Mouse (Mus musculus): ENCODE data around the gene Tldc2.

The Tldc2 gene

DNA sequence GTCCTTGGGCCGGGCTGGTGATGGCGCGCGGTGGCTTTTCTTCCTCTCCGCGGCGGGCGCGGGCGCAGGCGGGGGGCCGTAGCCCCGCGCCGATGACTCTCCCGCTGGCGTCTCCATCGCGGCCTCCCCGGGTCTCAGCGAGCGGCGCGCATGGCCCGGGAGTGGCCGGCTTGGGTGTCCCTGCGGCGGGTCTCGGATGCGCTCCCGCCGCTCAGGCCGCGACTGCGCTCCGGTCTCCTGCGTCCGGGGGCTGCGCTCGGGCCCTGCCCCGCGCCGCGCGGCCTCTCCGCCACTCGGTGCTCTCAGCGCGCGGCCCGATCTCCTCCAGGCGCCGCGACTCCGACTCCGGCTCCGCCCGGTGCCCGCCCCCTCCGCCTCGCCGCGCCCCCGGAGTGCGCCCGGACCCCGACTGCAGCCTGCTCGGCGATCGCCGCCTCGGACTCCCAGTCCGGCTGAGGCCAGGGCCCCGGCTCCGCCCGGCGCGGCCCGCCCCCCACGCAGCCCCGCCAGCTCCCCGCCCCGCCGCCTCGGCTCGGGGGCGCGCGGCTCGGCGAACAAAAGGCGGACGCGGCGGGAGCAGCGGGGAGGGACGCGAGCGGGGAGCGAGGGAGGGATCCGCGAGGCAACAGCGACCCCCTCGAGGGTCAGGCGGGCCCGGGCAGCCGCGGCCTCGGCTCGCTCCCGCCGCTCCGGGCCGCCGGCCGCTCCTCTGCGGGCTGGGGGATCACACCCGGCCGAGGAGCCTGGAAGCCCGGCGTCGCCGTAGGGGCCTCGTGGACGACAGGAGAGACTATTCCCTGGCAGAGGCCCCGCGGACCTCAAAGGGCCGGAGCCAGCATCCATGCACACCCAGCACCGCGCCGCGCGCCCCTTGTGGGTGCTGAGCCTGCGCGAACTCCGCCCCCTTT, 7.8 kb upstream of the Tldc2 start, which contains the start of gene Soga1:
Gene Soga1, minus strand, starts transcription at position 462 of the 908 bp plus-strand sequence.
- DNase-seq: peak; percentile 92

DNA sequence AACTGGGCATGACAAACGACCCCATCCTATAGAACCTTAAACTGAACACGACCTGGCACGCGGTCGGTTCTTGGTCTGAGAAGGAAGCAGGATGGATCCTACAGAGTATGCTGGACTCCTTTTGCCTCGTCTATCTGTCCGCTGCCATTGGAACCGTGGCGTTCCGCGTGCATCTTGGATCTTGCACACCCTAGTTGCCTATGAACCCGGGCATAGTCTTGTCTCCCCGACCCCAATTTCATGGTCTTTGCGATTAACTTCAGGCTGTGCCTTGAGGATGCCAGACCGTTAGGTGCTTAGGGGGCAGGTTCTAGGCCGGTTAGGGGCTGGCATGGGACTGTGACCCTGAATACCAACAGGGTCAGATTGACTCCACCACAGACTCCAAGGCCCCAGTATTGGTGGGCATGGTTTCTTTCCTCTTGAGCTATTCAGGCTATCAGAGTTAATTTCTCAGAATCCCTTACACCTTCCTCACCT, 7.1 kb upstream of the Tldc2 start:
- no peak for DNase-seq

GRCm38 (mm10) chr2:157081331-157081730, 5.5 kb upstream of the Tldc2 start:
- no peak for DNase-seq

- no peak for DNase-seq
These were observed 4.9 kb upstream of the Tldc2 start for GRCm38 (mm10) chr2:157081960-157082359.

DNA sequence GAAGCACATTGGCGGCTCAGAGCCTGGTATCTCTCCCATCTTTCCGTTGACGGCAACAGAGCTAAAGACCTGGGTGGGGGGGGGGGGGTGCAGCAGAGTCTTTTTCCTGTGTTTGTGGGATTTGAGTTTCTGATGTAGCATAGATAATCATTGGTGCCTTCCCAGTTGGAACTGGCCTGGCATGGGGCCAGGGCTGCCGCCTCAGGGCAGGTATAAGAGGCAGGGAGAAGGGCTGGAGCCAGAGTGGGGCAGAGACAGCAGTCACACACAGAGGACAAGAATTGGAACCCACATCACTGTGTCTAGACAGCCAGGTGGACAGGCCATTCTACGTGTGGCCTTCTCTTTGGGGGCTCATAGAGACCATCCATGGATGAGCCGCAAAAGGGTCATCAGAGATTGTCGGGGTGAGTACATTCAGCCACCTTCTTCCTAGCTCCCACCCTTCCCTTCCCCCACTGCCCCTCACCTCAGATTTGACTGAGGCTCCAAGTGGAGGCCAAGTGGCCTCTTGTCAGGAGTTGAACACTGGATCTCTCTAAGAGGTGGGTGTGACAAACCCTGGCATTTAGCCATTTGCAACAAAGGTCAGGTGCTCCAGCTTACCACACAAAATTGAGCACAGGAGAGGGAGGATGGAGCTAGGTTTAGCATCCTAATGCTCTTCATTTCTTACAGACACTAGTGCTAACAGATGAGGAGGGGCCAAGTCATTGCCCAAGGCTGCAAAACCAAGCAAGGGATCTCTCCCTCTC, 1.8 kb upstream of the Tldc2 start:
- no peak for DNase-seq

DNA sequence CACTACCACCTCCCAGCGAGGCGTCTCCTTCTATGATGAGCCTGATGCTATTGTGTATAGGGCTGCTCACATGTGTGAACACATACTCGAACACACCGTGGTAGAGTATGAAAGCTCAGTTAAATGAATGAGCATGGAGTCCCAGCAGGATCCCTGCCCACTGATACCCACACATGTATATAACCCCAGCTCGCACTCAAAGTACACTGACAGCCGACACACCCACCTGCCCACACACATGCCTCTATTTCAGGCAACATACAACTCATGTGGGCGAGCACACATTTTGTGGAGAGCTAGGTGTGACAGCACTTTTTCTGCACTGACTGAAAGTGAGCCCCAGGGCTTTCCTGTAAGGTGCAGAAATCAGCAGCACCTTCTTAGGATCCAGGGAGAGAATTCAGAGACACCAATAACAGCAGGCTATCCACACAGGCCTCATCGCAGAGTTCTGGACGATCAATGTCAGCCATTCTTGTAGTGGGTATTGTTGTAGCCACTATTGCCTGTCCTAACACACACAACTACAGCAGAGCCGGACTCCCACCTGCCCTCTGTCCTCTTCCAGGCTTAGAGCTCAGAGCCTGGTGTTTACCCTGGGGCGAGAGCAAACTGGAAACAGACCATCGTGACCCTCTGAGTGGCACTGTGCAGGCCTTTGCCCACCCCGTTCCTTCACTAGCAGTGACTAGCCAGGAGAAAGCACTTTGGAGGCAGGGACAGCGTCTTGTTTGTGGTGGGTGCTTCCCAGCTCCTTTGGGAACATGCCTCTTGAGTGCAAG, 872 bp downstream of the Tldc2 start:
- DNase-seq: no peak

GRCm38 (mm10) chr2:157092024-157092423, 5.2 kb downstream of the Tldc2 start:
- peak; percentile 65 for DNase-seq

- peak; percentile 82 for DNase-seq
These were observed 8.3 kb downstream of the Tldc2 start for GRCm38 (mm10) chr2:157095005-157095755.

GRCm38 (mm10) chr2:157099532-157100318, 12.9 kb downstream of the Tldc2 start:
- peak; percentile 25 for DNase-seq

- peak; percentile 25 for DNase-seq
These were observed 13.4 kb downstream of the Tldc2 start for GRCm38 (mm10) chr2:157100319-157100605.

DNA sequence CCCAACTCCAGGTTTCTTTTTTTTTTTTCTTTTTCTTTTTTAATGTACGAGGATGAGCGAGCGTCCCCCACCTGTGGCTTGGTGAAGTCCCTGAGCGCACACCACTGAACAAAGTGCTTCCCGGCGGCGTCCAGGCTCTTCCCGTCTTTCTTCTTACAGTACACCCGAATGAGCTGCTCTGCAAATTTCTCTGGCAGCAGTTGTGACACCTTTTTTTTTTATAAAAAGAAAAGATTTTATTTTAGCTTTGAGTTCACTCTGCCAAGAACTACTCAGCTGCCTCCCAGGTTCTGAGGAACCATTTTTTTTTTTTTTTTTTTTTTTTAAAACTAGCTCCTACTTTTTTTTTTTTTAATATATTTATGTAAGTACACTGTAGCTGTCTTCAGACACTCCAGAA, 14.8 kb downstream of the Tldc2 start:
- no peak for DNase-seq

DNA sequence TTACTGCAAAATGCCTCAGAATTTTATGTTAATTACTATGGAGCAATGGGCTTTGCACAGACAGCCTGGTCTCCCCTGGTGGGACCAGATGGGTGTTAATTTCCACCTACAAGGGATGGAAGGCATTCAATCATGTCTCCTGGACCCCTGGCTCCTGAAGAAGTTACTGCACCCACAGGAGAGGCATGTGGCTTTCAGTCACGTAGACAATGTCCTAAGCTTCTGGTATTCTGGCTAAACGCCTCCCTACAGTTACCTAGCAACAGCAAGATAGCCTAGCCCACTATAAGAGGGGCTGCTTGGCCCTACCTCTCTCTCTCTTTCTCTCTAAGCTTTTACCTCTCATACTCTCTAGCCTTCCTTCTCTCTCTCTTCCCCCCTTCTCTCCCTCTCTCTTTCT, 15.4 kb downstream of the Tldc2 start:
- DNase-seq: no peak

- DNase-seq: peak; percentile 31
These were observed 17.6 kb downstream of the Tldc2 start for GRCm38 (mm10) chr2:157104454-157104853.

DNA sequence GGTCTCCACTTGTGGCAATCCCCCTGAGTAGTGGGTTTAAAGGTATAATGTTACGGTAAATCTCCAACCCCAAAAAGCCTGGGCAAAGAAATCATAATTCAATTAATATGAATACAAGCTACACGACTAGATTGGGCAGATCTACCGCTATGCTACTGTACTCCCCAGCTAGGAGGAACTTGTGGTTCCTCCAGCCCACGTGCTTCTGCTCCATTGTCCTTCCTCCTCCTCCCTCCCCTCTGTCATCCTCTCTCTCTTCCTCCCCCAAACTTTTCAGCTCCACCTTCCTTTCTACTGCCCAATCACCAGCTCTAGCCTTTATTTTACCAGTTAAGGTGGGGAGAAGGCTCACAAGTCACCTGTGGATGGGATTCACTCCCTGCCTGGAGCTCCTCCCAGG, 21.4 kb downstream of the Tldc2 start:
- no peak for DNase-seq

DNA sequence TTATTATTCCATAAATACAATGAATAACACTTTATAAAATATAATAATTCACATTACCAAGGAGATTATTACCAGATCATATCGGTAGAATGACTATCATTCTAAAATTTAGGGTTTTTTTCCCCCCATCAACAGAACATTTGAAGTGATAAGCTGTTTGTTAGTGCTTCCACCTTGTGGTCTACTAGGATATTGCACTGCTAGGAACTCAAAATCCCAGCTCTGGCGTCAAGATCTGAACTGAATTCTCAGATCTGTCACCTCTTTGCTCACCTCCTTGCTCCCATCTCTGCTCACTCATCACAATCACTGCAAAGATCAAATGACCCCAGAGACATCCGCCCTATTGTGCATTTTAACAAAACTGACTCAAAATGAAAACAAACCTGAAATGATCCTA, 30.1 kb downstream of the Tldc2 start:
- DNase-seq: peak; percentile 17

- DNase-seq: no peak
These were observed 31.7 kb downstream of the Tldc2 start for GRCm38 (mm10) chr2:157118556-157118955.

- DNase-seq: no peak
These were observed 32.2 kb downstream of the Tldc2 start for GRCm38 (mm10) chr2:157119075-157119474.

GRCm38 (mm10) chr2:157121766-157122165, 34.9 kb downstream of the Tldc2 start:
- no peak for DNase-seq

- no peak for DNase-seq
These were observed 38.4 kb downstream of the Tldc2 start for GRCm38 (mm10) chr2:157125246-157125645.

DNA sequence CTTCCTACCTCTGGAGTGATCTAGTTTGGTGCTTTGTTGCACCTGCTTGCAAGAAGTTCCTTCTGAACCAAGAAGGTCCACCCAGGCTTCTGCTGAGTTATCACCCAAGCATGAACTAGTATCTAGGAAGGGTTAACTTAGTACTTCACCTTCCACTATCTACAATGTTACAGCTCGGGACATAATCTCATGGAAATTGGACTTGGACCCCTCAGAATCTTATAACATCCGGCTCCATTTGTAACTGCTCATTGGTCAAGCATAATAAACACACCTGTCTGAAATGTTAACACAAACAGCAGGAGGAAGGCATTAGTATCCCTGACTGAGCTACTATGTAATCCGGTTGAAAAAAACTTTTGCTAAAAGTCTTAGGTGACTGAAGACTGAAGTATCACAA, 40.5 kb downstream of the Tldc2 start:
- no peak for DNase-seq

DNA sequence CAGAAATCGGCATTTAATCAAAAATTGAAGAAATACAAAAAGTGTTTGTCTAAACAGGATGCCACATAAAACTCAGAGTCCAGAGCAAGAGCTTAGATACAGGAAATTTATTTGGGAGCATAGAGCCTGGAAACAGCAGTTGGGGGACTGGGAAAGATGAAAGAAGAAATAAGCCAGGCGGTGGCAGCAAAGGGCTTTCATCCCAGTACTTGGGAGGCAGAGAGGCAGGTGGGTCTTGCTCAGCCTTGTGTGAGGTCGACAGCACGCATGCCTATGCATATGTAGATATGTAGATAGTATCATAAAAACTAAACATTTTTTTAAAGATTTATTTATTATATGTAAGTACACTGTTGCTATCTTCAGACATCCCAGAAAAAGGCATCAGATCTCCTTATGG, 41.2 kb downstream of the Tldc2 start:
- DNase-seq: peak; percentile 24

DNA sequence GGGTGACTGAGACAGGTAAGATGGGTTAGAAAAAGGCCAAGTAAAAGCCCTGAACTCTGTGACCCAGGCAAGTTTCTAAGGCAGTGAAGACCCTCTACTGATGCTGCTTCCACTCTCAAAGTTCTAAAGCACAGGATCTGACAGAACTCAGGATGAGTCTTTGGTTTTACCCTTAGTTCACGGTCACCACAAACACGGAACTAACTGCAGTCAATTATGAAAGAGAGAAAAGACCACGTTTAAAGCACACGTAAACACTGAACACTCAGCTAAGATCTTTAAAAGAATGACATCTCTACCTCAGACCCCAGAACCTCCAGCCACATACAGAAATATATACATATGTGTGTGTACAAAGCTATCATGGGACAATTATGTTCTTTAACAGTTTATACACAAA, 42.2 kb downstream of the Tldc2 start:
- DNase-seq: no peak

All from kidney, postnatal 14 days (tissue).